Mouse (Mus musculus): ENCODE results near the gene Tas2r125.

- TF ChIP-seq CTCF (IDR thresholded peaks at IDR 0.05) (no peak), EP300 (IDR thresholded peaks at IDR 0.05; ENCODE audit: insufficient read depth, low read depth, low read length) (no peak)
Measured at GRCm38 (mm10) chr6:132892711-132893110, 16.7 kb upstream of the Tas2r125 start, which contains the start of gene Tas2r113.

Data from heart, adult 2 months (tissue).